Mouse (Mus musculus) testis, adult 2 months (tissue): Measurements from ENCODE around the gene Nav2.

Experiments used
- CTCF ChIP-seq: fragments of 200-500 bp; IDR thresholded peaks from 2 replicates; pipeline ENCODE4 v1.5.1; 2012; ENCODE audit warnings: low read depth, mild to moderate bottlenecking, inconsistent platforms, low read length, moderate library complexity; ENCODE audit not compliant: control insufficient read depth, insufficient read depth, insufficient replicate concordance
- POLR2A ChIP-seq: fragments of 200-500 bp; IDR thresholded peaks from 2 replicates; pipeline ENCODE4 v1.6.1; 2012; ENCODE audit warnings: low read depth, mild to moderate bottlenecking, inconsistent platforms, low read length, moderate library complexity; ENCODE audit not compliant: control insufficient read depth

GRCm38 (mm10) chr7:49297148-49297547, 388.6 kb downstream of the Nav2 start:
- TF ChIP-seq POLR2A, result no peak
- no peak for TF ChIP-seq CTCF
